Mouse (Mus musculus) hindbrain, embryonic 16.5 days (tissue): ENCODE measurements around the gene Ndufaf8. TPM values are rescaled to one million over a fixed set of nuclear protein-coding genes. Genes with fewer than 3 reads are reported as not detected.

ENCODE experiments used
- ATAC-seq: fragments of 200-750 bp; cut with Nextera tagmentation; 2 replicates; pipeline ENCODE4 v1.8.0; 2017; ENCODE audit warnings: moderate TSS enrichment, moderate library complexity
- H3K27ac ChIP-seq: fragments of 300-500 bp; sonication (generic); 2 replicates; pipeline ENCODE4 v1.5.1; 2014; ENCODE audit warnings: low read depth, mild to moderate bottlenecking, control low read depth, low read length, moderate library complexity
- H3K27me3 ChIP-seq: fragments of 300-500 bp; sonication (generic); replicated peaks from 2 replicates; pipeline ENCODE4 v1.6.1; 2014; ENCODE audit warnings: low read length; ENCODE audit not compliant: control insufficient read depth, insufficient read depth
- H3K36me3 ChIP-seq: fragments of 300-500 bp; sonication (generic); 2 replicates; pipeline ENCODE4 v1.6.1; 2014; ENCODE audit warnings: mild to moderate bottlenecking, low read length, moderate library complexity, mixed read lengths; ENCODE audit not compliant: control insufficient read depth, insufficient read depth
- H3K4me1 ChIP-seq: fragments of 300-500 bp; sonication (generic); 2 replicates; pipeline ENCODE4 v1.6.1; 2014; ENCODE audit warnings: low read depth, low read length; ENCODE audit not compliant: control insufficient read depth, insufficient read depth
- H3K4me2 ChIP-seq: fragments of 300-500 bp; sonication (generic); 2 replicates; pipeline ENCODE4 v1.6.1; 2014; ENCODE audit warnings: mild to moderate bottlenecking, low read length, control low read depth, moderate library complexity
- H3K4me3 ChIP-seq: fragments of 300-500 bp; sonication (generic); 2 replicates; pipeline ENCODE4 v1.5.1; 2014; ENCODE audit warnings: mild to moderate bottlenecking, low read length, control low read depth, moderate library complexity
- H3K9ac ChIP-seq: fragments of 300-500 bp; sonication (generic); 2 replicates; pipeline ENCODE4 v1.6.1; 2014; ENCODE audit warnings: low read depth, mild to moderate bottlenecking, control low read depth, low read length, moderate library complexity
- H3K9me3 ChIP-seq: fragments of 300-500 bp; sonication (generic); 2 replicates; pipeline ENCODE4 v1.6.1; 2014; ENCODE audit warnings: mild to moderate bottlenecking, low read length, moderate library complexity; ENCODE audit not compliant: control insufficient read depth
- WGBS: fragments of 180-500 bp; shearing (Covaris S2); extraction: QIAGEN DNeasy Blood & Tissue Kit; methylation state at CpG from one replicate; pipeline ENCODE4 v1.1.7; 2014; 5-methylcytosine and 5-hydroxymethylcytosine counted together
- polyA plus RNA-seq: library from polyadenylated mRNA; unstranded; fragments of >200 nt; fragmentation: Nextera tagmentation; extraction: Ambion mirVana; gene quantifications from 2 replicates; pipeline ENCODE4 v1.2.1, GENCODE M21; 2015

Gene Ndufaf8
- polyA plus RNA-seq, 1 experiment from 2014 or later: 62.7 TPM

DNA sequence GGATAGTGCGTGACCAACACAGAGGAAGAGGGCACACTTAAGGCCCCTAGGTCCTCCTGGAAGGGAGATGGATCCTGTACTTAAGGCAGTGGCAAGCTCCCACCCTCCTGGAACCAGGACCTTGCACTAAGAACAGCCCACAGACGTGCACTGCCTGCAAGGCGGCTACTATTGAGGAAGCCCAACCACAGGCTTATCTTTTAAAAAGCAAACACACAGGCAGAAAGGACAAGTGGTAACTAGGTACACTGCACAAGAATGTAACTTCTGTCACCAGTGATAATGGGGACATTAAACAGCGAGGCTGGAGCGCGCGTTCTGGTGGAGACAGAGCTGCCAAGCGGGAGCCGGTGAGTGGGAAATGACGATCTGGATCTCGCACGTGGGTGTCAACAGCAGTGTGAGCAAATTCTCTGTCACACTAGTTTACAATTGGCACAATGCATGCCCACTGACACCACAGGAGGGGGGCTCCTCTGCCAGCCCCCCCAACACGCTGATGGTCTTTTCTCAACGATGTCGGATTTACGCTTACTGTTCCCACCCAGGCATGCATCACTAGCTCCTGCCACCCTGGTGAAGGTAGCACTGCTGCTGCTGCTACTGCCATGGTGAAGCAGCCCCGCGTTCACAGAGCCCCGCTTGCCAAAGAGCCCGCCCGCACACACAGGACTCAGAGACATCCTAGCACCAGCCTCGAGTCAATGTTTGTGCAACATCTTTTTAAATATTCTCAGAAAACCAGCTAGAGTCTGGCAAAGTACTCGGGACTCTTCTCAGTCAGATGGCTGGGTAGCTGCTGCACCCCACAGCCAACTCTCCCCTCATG is 38.3 kb downstream of the Ndufaf8 start:
- H3K36me3 ChIP-seq: peaks cover 16% of the 10 kb centered on the region
- no peak overlapping the region; the same call in 1 of the 2 replicates for H3K4me2 ChIP-seq
- H3K9ac ChIP-seq: no peak overlapping the region
- no peak overlapping the region for H3K4me3 ChIP-seq
- no peak overlapping the region for H3K27ac ChIP-seq
- H3K27me3 ChIP-seq: no peaks in the 10 kb centered on the region
- no peaks in the 10 kb centered on the region for H3K9me3 ChIP-seq
- H3K4me1 ChIP-seq: peaks cover 6% of the 10 kb centered on the region; the same call in 1 of the 2 replicates
- no peak for ATAC-seq
- WGBS: 45% methylated on average over 23 of the region's 23 CpGs

DNA sequence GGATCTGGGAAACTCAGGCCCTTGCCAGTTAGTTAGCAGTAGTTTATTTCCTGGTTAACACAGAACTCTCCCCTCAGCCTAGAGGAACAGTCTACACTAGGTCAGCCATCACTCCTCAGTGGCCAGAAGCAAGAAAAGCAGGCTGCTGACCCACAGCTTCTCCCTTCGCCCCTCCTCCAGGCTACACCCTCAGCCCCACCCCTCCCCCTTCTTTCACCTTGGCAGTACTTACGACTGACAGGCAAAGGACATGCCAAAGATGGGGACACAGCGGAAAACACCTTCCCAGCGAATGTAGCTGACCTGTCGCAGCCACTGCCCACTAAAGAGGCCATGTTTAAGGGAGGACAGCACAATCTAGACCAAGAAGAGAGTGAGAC is 38.9 kb downstream of the Ndufaf8 start:
- Histone ChIP-seq H3K36me3 (peaks cover 12% of the 10 kb centered on the region), H3K27me3 (no peaks in the 10 kb centered on the region), H3K4me2 (no peak overlapping the region), H3K4me3 (no peak overlapping the region), H3K27ac (no peak overlapping the region), H3K4me1 (peaks cover 6% of the 10 kb centered on the region; the same call in 1 of the 2 replicates), H3K9ac (no peak overlapping the region), H3K9me3 (no peaks in the 10 kb centered on the region)
- WGBS: 58% methylated on average over 5 of the region's 5 CpGs
- ATAC-seq: no peak

DNA sequence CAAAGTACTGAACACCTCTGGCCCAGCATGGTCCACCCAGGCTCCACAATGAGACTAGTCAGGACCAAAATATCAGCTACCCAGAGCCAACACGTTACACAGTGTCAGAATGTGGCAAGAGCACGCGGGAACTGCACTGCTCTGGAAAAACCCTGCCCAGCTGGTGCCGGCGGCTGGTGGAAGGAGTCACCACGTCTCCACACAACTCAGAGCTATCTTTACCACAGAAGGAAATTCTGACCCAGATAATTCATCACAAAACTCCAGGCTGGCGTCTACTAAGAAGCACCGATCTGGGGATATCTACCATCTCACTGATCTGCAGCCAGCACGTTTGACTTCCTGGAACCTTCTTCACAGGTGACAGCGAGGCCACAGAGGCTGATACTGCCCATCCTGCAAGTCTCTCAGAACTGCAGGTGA is 40.6 kb downstream of the Ndufaf8 start:
- ATAC-seq: no peak
- no peaks in the 10 kb centered on the region for H3K9me3 ChIP-seq
- H3K4me3 ChIP-seq: no peak overlapping the region
- WGBS: 93% methylated on average over 10 of the region's 10 CpGs
- H3K36me3 ChIP-seq: peaks cover 10% of the 10 kb centered on the region
- peaks cover 9% of the 10 kb centered on the region; the same call in 1 of the 2 replicates for H3K4me1 ChIP-seq
- no peaks in the 10 kb centered on the region for H3K27me3 ChIP-seq
- no peak overlapping the region for H3K9ac ChIP-seq
- no peak overlapping the region for H3K27ac ChIP-seq
- H3K4me2 ChIP-seq: no peak overlapping the region

DNA sequence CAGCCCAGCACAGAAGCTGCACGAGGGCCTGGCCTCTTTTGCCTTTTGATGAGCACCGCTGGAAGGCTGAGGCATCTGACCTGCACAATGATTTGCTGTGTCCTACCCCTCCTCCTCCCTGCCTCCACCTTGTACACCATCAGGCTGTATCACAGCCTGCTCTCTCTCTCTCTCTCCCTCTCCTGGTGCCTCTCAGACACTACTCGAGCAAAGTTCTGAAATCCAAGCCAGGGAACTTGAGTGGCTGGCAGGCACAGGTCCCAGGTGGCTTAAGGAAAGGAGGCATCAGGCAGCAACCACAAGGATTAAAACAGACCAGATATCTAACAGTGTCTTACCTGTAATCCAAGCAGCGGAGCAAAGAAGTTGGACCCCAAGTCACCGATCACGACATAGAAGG is 41.5 kb downstream of the Ndufaf8 start:
- 71% methylated on average over 6 of the region's 6 CpGs for WGBS

DNA sequence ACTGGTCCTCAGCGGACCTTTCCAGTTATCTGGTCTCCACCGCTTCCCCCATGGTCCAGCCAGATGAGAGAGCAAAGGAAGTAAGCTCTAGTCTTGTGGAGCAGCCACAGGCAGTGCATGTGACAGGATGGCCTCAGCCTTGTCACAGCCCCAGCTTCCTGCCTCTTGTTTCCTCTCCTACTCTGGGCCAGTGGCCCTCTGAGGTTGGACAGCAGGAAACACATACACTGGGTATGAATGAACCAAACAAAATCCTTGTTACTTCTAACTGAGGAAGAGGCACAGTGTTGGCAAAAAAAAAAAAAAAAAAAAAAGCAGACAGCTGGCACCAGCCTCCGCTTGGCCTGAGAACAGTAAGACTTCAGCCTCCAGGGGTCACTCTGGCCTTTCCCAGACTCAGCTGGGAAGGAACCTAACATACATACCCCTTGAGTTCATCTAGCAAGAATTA is 43.9 kb downstream of the Ndufaf8 start:
- WGBS: 75% methylated on average over 3 of the region's 3 CpGs
- Histone ChIP-seq H3K27me3 (no peaks in the 10 kb centered on the region), H3K27ac (no peak overlapping the region), H3K4me2 (no peak overlapping the region), H3K9ac (no peak overlapping the region), H3K4me3 (no peak overlapping the region), H3K9me3 (no peaks in the 10 kb centered on the region), H3K4me1 (peaks cover 3% of the 10 kb centered on the region; the same call in 1 of the 2 replicates), H3K36me3 (peaks cover 6% of the 10 kb centered on the region)
- ATAC-seq: peak; percentile 85

More for the DNA sequence above, 41.5 kb downstream of the Ndufaf8 start:
- Histone ChIP-seq H3K4me2 (no peak overlapping the region), H3K9me3 (no peaks in the 10 kb centered on the region), H3K9ac (no peak overlapping the region), H3K4me1 (peaks cover 9% of the 10 kb centered on the region; the same call in 1 of the 2 replicates), H3K27me3 (no peaks in the 10 kb centered on the region), H3K36me3 (peaks cover 6% of the 10 kb centered on the region), H3K27ac (no peak overlapping the region), H3K4me3 (no peak overlapping the region)
- no peak for ATAC-seq

DNA sequence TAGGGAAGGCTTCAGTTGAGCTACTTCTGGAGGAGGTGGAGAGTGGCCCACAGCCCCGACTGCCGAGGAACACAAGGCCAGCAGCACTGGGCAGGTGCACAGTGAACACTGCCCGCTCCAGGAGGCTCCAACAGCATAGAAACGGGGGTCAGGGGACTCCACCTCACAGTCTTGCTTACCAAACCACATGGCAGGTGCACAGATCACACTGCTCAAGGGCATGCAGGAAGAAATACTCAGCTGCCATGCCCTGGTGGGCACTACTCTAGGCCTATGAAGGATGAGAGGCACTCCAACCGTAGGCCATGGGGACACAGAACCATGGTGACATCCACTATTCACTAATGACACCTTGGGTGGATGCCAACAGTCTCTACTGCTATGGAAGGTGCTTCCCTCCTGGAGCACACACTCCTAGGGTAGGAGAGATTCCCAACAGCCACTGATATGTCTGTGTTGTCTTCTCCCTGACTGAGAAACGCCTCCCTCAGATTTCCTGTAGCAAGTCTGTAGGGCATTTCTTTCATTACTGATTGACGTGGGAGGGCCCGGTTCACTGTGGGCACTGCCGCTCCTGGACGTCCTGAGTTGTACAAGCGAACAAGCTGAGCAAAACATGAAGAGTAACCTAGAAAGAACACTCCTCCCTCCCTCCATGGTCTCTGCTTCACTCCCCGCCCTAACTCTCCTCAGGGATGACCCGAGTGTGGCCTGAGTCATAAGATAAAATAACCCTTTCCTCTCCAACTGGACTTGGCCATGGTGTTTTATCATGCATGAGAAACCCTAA is 45.2 kb downstream of the Ndufaf8 start:
- 72% methylated on average over 13 of the region's 13 CpGs for WGBS
- Histone ChIP-seq H3K4me3 (no peak overlapping the region), H3K27ac (no peak overlapping the region), H3K9me3 (no peaks in the 10 kb centered on the region), H3K27me3 (no peaks in the 10 kb centered on the region), H3K9ac (no peak overlapping the region), H3K4me2 (no peak overlapping the region), H3K4me1 (peaks cover 4% of the 10 kb centered on the region), H3K36me3 (peaks cover 2% of the 10 kb centered on the region; the same call in 1 of the 2 replicates)
- ATAC-seq: no peak

DNA sequence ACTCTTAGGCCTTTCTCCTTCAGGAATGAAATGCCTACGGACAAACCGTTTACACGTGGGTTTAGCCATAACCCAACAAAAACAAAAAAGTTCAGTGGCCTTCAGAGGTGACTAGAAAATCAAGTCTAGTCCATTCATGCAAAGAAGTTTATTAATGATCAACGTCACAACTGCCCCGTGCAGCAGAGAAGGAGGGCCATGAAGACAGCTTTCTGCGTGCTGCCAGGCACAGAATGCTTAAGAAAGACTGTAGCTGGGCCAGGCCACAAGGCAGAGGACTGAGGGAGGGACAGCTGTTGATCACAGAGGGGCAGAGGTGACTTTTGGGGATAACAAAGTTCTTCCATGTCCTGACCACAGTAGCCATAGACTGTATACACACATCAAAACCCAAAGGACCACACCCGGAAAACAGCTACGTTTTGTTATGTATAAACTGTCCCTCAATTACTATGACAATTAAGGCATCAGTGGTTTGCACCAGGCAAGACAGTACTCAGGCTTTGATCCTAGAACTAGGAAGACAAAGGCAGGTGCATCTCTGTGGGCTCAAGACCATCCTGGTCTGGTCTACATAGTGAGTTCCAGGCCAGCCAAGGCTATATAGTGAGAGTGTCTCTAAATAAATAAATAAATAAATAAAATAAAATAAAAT is 49.6 kb downstream of the Ndufaf8 start:
- H3K27me3 ChIP-seq: no peaks in the 10 kb centered on the region
- 82% methylated on average over 8 of the region's 8 CpGs for WGBS
- H3K9ac ChIP-seq: no peak overlapping the region
- no peak for ATAC-seq
- H3K4me2 ChIP-seq: no peak overlapping the region
- H3K9me3 ChIP-seq: no peaks in the 10 kb centered on the region
- no peak overlapping the region for H3K27ac ChIP-seq
- no peaks in the 10 kb centered on the region for H3K36me3 ChIP-seq
- peaks cover 13% of the 10 kb centered on the region for H3K4me1 ChIP-seq
- no peak overlapping the region for H3K4me3 ChIP-seq

DNA sequence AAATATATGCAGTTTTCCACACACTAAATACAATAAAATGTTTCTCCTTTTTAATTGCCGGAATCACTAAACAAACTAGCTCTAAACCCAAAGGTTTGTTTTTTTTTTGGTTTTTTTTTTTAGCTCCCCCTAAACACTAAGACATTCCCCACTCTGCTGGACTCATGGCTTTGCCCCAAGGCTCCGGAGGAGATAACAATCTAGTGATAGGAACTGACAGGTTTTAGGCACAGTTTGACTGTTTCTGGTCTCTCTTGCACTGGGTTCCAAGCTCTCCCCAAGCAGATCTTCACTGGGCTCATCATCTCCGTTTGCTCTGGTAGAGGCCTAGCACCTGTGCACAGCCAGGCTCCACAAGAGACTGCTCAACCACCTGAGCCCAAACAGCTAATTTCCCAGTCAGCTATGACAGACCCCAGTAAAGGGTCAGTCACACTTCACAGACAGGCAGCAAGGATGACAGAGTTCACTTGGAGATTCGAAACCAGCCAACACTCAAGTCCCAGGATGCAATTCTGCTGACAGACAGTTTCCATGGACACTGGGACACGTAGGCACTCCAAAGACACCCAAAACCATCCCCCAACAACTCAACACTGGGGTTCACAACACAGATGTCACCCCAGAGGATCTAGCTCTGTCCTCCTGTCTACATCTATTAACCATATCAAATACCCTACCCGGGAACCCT is 50.9 kb downstream of the Ndufaf8 start:
- Histone ChIP-seq H3K27ac (no peak overlapping the region), H3K4me2 (peak overlapping the region; percentile 69), H3K27me3 (no peaks in the 10 kb centered on the region), H3K9ac (peak overlapping the region; percentile 72), H3K4me1 (peaks cover 13% of the 10 kb centered on the region), H3K9me3 (no peaks in the 10 kb centered on the region), H3K4me3 (peak overlapping the region; percentile 68), H3K36me3 (no peaks in the 10 kb centered on the region)
- whole genome bisulfite sequencing: 38% methylated on average over 6 of the region's 6 CpGs
- ATAC-seq: no peak
